Mouse (Mus musculus) megakaryocyte-erythroid progenitor cell, adult 5-6 weeks (primary cell): Measurements from ENCODE around the gene Dnm1. TPM values are rescaled to one million over a fixed set of nuclear protein-coding genes. Genes with fewer than 3 reads are reported as not detected.
A peak's percentile ranks its signal among the peaks of the same experiment; 100 is the strongest.
"Not testable (repeated sequence)": the region's sequence is repeated elsewhere in the genome, so short reads cannot be mapped to it uniquely, and the experiment has no call there.

Source experiments
- ATAC-seq: replicated peaks from 2 replicates; pipeline ENCODE4 v1.8.0; 2016; ENCODE audit warnings: mild to moderate bottlenecking, inconsistent platforms; ENCODE audit not compliant: severe bottlenecking, poor library complexity, low FRiP score, low TSS enrichment
- total RNA-seq, 2 experiments: library from RNA; stranded (forward) in 1 of 2; stranded (reverse) in 1 of 2; fragments of 200-1000, 215-1000 nt in 1 of 2; fragments of >200 nt in 1 of 2; fragmentation: Nextera tagmentation in 1 of 2; gene quantifications; 2 replicates each; pipeline ENCODE4 v1.2.3; 2014 to 2017

Gene Dnm1
- total RNA-seq, 2 experiments from 2014 or later: not detected

GRCm38 (mm10) chr2:32295842-32296241 is 57.3 kb downstream of the Dnm1 start:
- not testable (repeated sequence) for ATAC-seq

DNA sequence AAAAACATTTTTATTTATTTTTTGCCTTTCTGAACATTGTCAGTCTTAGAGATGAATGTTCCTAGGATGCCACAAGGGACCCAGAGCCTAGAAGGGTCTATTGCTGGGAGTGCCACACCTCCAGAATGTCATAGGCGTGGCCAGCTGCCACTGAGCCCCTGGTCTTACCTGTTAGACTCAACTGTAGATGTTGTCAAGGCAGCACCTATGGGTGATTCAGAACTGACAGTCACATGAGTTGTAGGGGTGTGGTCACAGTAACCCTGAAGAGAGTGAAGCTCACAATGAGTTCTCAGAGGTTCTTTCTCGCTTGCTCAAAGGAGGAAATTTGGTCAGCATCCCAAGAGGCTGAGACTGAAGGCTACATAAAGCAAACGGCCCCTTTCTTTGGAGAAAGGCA is 57.9 kb downstream of the Dnm1 start:
- ATAC-seq: no peak

GRCm38 (mm10) chr2:32294348-32294747 is 58.8 kb downstream of the Dnm1 start:
- ATAC-seq: no peak

- no peak; the same call in 1 of the 2 replicates for ATAC-seq
Observed at GRCm38 (mm10) chr2:32289578-32289977, 63.6 kb downstream of the Dnm1 start.

GRCm38 (mm10) chr2:32288371-32288931 is 64.7 kb downstream of the Dnm1 start:
- ATAC-seq: peak; percentile 50

DNA sequence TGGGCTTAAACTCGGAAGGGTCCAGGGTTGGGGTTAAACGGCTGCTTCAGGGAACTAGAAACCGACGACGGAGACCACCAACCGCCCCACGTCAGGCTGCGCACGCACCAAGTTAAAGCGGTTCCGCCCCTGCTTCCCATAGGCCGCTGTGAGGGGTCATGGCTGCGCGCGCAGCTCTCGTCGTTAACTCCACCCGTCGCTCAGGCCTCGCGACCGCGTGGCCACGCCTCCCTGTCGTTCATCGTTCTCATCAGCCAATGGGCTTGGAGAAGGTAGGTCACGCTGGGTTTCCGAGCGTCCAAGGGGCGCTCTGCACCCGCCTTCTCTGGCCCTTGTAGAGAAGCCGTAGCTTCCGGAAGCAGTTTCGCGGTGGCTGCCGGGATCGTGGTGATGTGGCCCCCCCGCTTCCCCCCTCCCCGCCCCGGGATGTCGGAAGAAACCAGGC is 65.2 kb downstream of the Dnm1 start, which contains the start of gene Swi5:
TSS of gene Swi5 (minus strand) at position 153 of the 445 bp plus-strand sequence.
- ATAC-seq: peak; percentile 98

DNA sequence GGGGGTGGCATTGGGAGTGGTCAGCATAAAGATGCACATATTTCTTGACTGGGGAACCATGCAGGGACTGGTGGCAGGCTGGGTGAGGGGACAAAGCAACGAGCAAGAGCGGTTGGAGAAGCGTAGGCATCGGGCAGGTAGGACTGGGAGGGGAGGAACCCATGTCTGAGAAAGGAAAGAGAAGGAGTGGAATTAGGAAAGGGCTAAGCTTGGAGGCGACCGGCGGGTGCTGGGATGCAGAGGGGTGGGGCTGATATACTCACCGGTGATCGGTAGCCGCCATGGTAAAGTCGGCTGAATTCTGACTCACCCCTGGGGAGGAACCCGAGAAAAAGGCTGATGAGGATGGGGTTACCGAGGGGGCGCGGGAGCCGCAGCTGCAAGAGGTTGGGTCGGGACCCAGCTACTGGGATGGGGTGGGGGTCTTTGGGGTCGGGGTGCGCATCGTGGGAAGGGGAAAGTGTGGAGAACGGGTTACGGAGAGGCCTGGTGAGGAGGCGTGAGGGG is 65.8 kb downstream of the Dnm1 start, which contains the start of gene Golga2:
TSS of gene Golga2 (plus strand) at position 51 of the 507 bp plus-strand sequence.
- no peak for ATAC-seq

- ATAC-seq: no peak
Observed at GRCm38 (mm10) chr2:32283986-32284385, 69.2 kb downstream of the Dnm1 start.

- peak; percentile 90 for ATAC-seq
Observed at GRCm38 (mm10) chr2:32282727-32283126, 70.4 kb downstream of the Dnm1 start.

- no peak for ATAC-seq
Observed at GRCm38 (mm10) chr2:32282289-32282688, 70.8 kb downstream of the Dnm1 start.

DNA sequence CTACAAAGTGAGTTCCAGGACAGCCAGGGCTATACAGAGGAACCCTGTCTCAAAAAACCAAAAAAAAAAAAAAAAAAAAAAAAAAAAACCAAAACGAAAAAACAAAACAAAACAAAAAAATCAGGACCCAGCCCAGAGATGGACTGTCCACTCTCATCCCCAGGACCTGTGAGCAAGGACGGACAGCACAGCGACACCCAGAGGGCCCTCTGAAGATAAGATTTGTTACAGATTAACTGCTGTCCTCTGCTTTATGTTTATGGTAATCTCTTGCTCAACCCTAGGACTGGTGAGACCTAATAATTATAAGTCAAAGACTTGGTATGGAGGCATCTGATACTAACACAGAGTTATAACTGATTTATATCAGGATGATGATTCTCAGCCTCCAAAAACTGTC is 77.3 kb downstream of the Dnm1 start:
- no peak for ATAC-seq

DNA sequence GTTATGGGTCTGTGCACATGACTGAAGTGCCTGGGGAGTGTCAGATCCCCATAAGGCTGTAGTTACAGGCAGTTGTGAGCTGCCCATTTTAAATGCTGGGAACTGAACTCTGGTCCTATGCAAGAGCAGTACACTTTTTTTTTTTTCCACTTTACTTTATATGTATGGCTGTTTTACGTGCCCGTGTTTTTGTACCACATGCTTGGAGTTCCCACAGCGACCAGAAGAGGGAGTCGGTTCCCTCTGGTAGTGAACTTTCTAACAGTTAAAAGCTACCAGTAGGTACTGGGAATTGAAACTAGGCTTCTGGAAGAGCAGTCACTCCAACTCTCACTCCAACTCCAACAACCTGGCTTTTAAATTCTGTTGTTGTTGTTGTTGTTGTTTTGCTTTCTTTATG is 92.5 kb downstream of the Dnm1 start:
- ATAC-seq: peak; percentile 49; the same call in 1 of the 2 replicates

DNA sequence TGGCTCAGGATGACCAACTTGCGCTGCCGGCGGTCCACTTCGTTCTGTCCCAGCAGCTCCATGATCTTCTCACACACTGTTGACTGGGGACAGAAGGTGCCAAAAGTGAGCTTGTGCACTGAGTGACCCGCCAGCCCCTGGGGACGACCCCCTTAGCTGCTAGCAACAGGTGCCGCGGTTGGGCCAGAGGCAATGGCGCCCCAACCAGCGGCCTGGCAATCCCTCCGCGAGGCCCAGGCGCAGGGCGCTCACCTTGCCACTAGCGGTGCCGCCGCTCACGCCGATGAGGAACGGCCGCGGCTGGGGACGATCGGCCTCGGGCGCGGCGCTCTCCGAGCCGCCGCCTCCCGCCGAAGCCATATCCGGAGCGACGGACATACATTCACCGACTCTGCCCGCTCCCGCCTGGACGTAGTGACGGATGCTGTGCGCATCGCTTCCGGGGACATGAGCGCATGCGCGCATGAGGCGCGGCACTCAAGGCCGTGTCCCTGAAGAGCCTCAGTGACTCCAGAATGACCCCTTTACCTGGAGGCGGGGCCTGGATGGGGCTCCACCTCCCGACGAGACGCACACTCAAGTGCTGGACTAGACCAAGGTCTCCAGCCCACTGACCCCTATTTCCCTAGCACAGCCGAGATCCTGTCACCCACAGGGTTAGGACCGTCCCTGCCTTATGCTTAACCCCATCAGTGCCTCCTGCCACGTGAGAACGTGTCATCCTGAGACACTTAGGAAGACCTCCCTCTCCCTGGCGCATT is 93.3 kb downstream of the Dnm1 start, which contains the start of gene Uck1:
TSS of gene Uck1 (minus strand) at position 503 of the 761 bp plus-strand sequence.
- ATAC-seq: peak; percentile 89

GRCm38 (mm10) chr2:32258887-32259533 is 94.1 kb downstream of the Dnm1 start:
- no peak for ATAC-seq

Other genes starting within 250 kb of the Dnm1 start
- 58.3 and 63.5 TPM in 2 replicates for gene Prrc2b, start 202.3 kb downstream of the Dnm1 start, total RNA-seq (2014; fragmentation: Nextera tagmentation)
- gene Prrc2b, start 202.3 kb downstream of the Dnm1 start, total RNA-seq (2017): 13.9 and 20.1 TPM in 2 replicates
- 57.6 and 57.7 TPM in 2 replicates for gene Pomt1, start 116.7 kb downstream of the Dnm1 start, total RNA-seq (2014; fragmentation: Nextera tagmentation)
- gene Pomt1, start 116.7 kb downstream of the Dnm1 start, total RNA-seq (2017): 27.4 and 29.8 TPM in 2 replicates
- gene Uck1, start 93.2 kb downstream of the Dnm1 start, total RNA-seq (2014; fragmentation: Nextera tagmentation): 47.2 and 72.7 TPM in 2 replicates
- gene Uck1, start 93.2 kb downstream of the Dnm1 start, total RNA-seq (2017): 21.5 and 21.9 TPM in 2 replicates
- gene Golga2, start 66.0 kb downstream of the Dnm1 start, total RNA-seq (2014; fragmentation: Nextera tagmentation): 34.8 and 39.0 TPM in 2 replicates
- gene Golga2, start 66.0 kb downstream of the Dnm1 start, total RNA-seq (2017): 41.6 and 44.5 TPM in 2 replicates
- gene Swi5, start 65.3 kb downstream of the Dnm1 start, total RNA-seq (2014; fragmentation: Nextera tagmentation): 309 and 320 TPM in 2 replicates
- 438 and 550 TPM in 2 replicates for gene Swi5, start 65.3 kb downstream of the Dnm1 start, total RNA-seq (2017)
- gene Ciz1, start 1.0 kb downstream of the Dnm1 start, total RNA-seq (2014; fragmentation: Nextera tagmentation): 140 and 155 TPM in 2 replicates
- 41.0 and 87.4 TPM in 2 replicates for gene Ciz1, start 1.0 kb downstream of the Dnm1 start, total RNA-seq (2017)
- 24.6 and 41.0 TPM in 2 replicates for gene 1110008P14Rik, start 28.6 kb upstream of the Dnm1 start, total RNA-seq (2014; fragmentation: Nextera tagmentation)
- 15.8 and 18.7 TPM in 2 replicates for gene 1110008P14Rik, start 28.6 kb upstream of the Dnm1 start, total RNA-seq (2017)
- 98.8 TPM in 1 of 2 replicates, not detected in the other for gene Lcn2, start 34.9 kb upstream of the Dnm1 start, total RNA-seq (2014; fragmentation: Nextera tagmentation)
- 4.9 and 19.5 TPM in 2 replicates for gene Lcn2, start 34.9 kb upstream of the Dnm1 start, total RNA-seq (2017)
- 10.3 and 11.2 TPM in 2 replicates for gene Ptges2, start 42.6 kb upstream of the Dnm1 start, total RNA-seq (2014; fragmentation: Nextera tagmentation)
- 14.4 and 18.4 TPM in 2 replicates for gene Ptges2, start 42.6 kb upstream of the Dnm1 start, total RNA-seq (2017)
- 3.6 and 4.1 TPM in 2 replicates for gene Naif1, start 97.1 kb upstream of the Dnm1 start, total RNA-seq (2014; fragmentation: Nextera tagmentation)
- gene Naif1, start 97.1 kb upstream of the Dnm1 start, total RNA-seq (2017): 2.7 and 3.0 TPM in 2 replicates
- 9.5 and 12.2 TPM in 2 replicates for gene Slc25a25, start 98.1 kb upstream of the Dnm1 start, total RNA-seq (2014; fragmentation: Nextera tagmentation)
- gene Slc25a25, start 98.1 kb upstream of the Dnm1 start, total RNA-seq (2017): 4.0 and 34.6 TPM in 2 replicates
- gene Fam102a, start 182.0 kb upstream of the Dnm1 start, total RNA-seq (2014; fragmentation: Nextera tagmentation): 1.5 and 2.9 TPM in 2 replicates
- gene Fam102a, start 182.0 kb upstream of the Dnm1 start, total RNA-seq (2017): 0.34 and 2.3 TPM in 2 replicates
- gene Dpm2, start 217.5 kb upstream of the Dnm1 start, total RNA-seq (2014; fragmentation: Nextera tagmentation): 94.2 and 108 TPM in 2 replicates
- 33.0 and 38.5 TPM in 2 replicates for gene Dpm2, start 217.5 kb upstream of the Dnm1 start, total RNA-seq (2017)
- gene Pip5kl1, start 221.5 kb upstream of the Dnm1 start, total RNA-seq (2014; fragmentation: Nextera tagmentation): not detected in 2 replicates
- gene Pip5kl1, start 221.5 kb upstream of the Dnm1 start, total RNA-seq (2017): 0.23 TPM in 1 of 2 replicates, not detected in the other
- gene 9430097D07Rik, start 222.3 kb upstream of the Dnm1 start, total RNA-seq (2014; fragmentation: Nextera tagmentation): not detected in 2 replicates
- 0.75 TPM in 1 of 2 replicates, not detected in the other for gene 9430097D07Rik, start 222.3 kb upstream of the Dnm1 start, total RNA-seq (2017)
- 21.5 and 29.8 TPM in 2 replicates for gene St6galnac4, start 233.8 kb upstream of the Dnm1 start, total RNA-seq (2014; fragmentation: Nextera tagmentation)
- 22.3 and 22.7 TPM in 2 replicates for gene St6galnac4, start 233.8 kb upstream of the Dnm1 start, total RNA-seq (2017)
- gene St6galnac6, start 246.4 kb upstream of the Dnm1 start, total RNA-seq (2014; fragmentation: Nextera tagmentation): 13.8 and 19.1 TPM in 2 replicates
- 6.5 and 12.9 TPM in 2 replicates for gene St6galnac6, start 246.4 kb upstream of the Dnm1 start, total RNA-seq (2017)